Mouse (Mus musculus): ENCODE measurements around the gene Psmb11. TPM values are rescaled to one million over a fixed set of nuclear protein-coding genes. Genes with fewer than 3 reads are reported as not detected.

Psmb11 gene
- polyA plus RNA-seq, 1 experiment: not detected

DNA sequence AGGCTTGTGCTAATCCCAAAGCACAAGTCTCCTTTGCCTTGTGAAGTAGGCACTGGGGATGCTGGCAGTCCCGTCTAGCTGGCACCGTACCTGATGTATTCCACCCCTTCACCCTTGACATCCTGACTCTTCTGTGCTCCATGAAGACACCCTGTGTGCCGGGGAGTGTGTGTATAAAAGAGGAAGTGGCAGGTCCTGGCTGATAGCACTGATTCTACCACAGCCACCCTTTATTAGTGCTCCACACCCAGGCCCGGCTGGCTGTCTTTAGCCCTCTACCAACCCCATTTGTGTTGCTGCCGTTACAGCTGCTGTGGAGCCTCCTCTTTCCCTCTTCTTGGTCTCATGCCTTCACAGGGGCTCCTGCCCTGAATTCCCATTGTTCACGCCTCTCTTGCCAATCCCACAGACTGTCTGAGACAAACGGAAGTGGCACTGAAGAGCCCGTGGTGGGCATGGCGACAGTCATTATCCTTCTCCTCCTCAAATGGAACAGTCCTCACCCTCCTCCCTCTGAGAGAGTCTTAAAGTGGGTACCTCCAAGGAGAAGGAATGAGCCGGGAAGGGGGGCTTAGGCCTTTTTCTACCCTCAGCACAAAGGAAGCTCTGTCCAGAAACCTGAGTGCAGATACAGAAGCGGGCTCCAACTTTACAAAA lies 9.5 kb downstream of the Psmb11 start:
- H3K27ac ChIP-seq (ENCODE audit: insufficient read depth, low read depth, low read length): no peak overlapping the region
- no peak overlapping the region for H3K4me3 ChIP-seq (ENCODE audit: insufficient read depth, low read depth, low read length)
- TF ChIP-seq POLR2A (IDR thresholded peaks at IDR 0.05; ENCODE audit: low read depth, low read length): no peak
- no peak for TF ChIP-seq CTCF (conservative IDR thresholded peaks at IDR 0.05; ENCODE audit: insufficient read depth, insufficient read length, low read depth, low read length)
- 82% methylated on average over 11 of the region's 11 CpGs for WGBS
- no peaks in the 10 kb centered on the region for H3K36me3 ChIP-seq (ENCODE audit: control insufficient read depth, insufficient read depth, low read length)
- no peak for DNase-seq
- H3K4me1 ChIP-seq (ENCODE audit: control insufficient read depth, insufficient read depth, low read length): no peaks in the 10 kb centered on the region
- H3K27me3 ChIP-seq (replicated peaks; ENCODE audit: control insufficient read depth, insufficient read depth, low read length): no peaks in the 10 kb centered on the region

DNA sequence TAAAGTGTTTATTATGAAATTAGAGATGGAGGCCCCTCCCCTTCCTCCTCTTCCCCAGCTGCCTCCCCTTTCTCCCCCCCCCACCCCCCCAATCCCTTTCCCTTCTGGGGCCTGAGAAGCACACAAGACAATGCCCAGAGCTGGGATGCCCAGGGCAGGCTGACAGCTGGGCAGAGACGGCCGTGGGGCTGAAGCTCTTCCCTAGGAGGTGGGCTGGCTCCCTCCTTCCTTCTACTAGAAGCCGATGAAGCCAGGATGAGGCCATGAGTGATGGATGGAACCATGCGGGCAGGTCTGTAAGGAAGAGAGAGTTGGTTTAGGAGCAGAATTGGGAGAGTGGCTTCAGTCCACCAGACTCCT lies 10.0 kb downstream of the Psmb11 start:
- no peak overlapping the region for H3K4me3 ChIP-seq (ENCODE audit: insufficient read depth, low read depth, low read length)
- H3K27me3 ChIP-seq (replicated peaks; ENCODE audit: control insufficient read depth, insufficient read depth, low read length): no peaks in the 10 kb centered on the region
- no peak for DNase-seq
- 91% methylated on average over 4 of the region's 4 CpGs for WGBS
- H3K4me1 ChIP-seq (ENCODE audit: control insufficient read depth, insufficient read depth, low read length): no peaks in the 10 kb centered on the region
- no peak for TF ChIP-seq POLR2A (IDR thresholded peaks at IDR 0.05; ENCODE audit: low read depth, low read length)
- no peak for TF ChIP-seq CTCF (conservative IDR thresholded peaks at IDR 0.05; ENCODE audit: insufficient read depth, insufficient read length, low read depth, low read length)
- H3K27ac ChIP-seq (ENCODE audit: insufficient read depth, low read depth, low read length): no peak overlapping the region
- H3K36me3 ChIP-seq (ENCODE audit: control insufficient read depth, insufficient read depth, low read length): no peaks in the 10 kb centered on the region

DNA sequence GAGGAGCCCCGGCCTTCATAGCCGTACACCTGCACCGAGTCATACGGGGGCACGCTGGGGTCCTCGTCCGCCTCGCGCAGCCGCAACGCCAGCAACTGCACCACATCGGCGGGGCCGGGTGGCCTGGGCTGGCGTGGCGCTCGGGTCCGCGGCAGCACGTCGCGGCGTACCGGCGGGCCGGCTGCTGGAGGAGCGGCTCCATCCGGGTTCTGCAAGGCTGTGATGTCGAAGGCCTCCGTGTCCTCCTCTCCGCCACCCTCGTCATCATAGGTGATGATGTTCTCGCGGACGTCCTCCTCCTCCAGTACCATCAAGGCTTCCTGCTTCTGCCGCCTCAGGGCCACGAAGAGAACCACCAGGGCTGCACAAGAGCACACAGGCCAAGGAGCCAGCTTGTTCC lies 11.0 kb downstream of the Psmb11 start:
- H3K27me3 ChIP-seq (replicated peaks; ENCODE audit: control insufficient read depth, insufficient read depth, low read length): no peaks in the 10 kb centered on the region

DNA sequence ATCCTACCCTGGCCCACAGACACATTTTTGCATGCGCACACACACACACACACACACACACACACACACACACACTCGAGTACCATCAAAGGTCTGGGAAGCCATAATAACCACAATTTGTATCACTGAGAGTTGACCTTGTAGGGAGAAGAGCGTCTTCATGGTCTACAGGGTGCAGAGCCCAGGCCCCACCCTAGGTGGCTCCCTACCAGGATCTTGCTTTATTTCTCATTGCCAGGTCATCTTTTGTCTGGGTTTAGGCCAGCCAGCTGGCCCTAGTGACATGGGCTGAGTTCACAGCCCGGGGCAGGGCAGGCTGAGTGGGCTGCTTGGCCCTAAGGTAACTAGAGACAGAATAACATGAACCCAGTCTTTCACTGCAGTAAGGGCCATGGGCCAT lies 12.9 kb downstream of the Psmb11 start:
- H3K27ac ChIP-seq (ENCODE audit: insufficient read depth, low read depth, low read length): no peak overlapping the region
- DNase-seq: no peak
- H3K4me3 ChIP-seq (ENCODE audit: insufficient read depth, low read depth, low read length): no peak overlapping the region
- TF ChIP-seq POLR2A (IDR thresholded peaks at IDR 0.05; ENCODE audit: low read depth, low read length): no peak
- no peak; the same call in 1 of the 2 replicates for TF ChIP-seq CTCF (conservative IDR thresholded peaks at IDR 0.05; ENCODE audit: insufficient read depth, insufficient read length, low read depth, low read length)
- no peaks in the 10 kb centered on the region for H3K4me1 ChIP-seq (ENCODE audit: control insufficient read depth, insufficient read depth, low read length)
- no peaks in the 10 kb centered on the region for H3K36me3 ChIP-seq (ENCODE audit: control insufficient read depth, insufficient read depth, low read length)
- 61% methylated on average over 4 of the region's 4 CpGs for WGBS
- no peaks in the 10 kb centered on the region for H3K27me3 ChIP-seq (replicated peaks; ENCODE audit: control insufficient read depth, insufficient read depth, low read length)

More for the DNA sequence above, 11.0 kb downstream of the Psmb11 start:
- no peak for DNase-seq
- no peak for TF ChIP-seq CTCF (conservative IDR thresholded peaks at IDR 0.05; ENCODE audit: insufficient read depth, insufficient read length, low read depth, low read length)
- no peak for TF ChIP-seq POLR2A (IDR thresholded peaks at IDR 0.05; ENCODE audit: low read depth, low read length)
- H3K27ac ChIP-seq (ENCODE audit: insufficient read depth, low read depth, low read length): no peak overlapping the region
- no peaks in the 10 kb centered on the region for H3K4me1 ChIP-seq (ENCODE audit: control insufficient read depth, insufficient read depth, low read length)
- no peaks in the 10 kb centered on the region for H3K36me3 ChIP-seq (ENCODE audit: control insufficient read depth, insufficient read depth, low read length)
- 96% methylated on average over 37 of the region's 37 CpGs for WGBS
- H3K4me3 ChIP-seq (ENCODE audit: insufficient read depth, low read depth, low read length): no peak overlapping the region

GRCm38 (mm10) chr14:54636954-54637353 lies 15.7 kb downstream of the Psmb11 start:
- H3K36me3 ChIP-seq (ENCODE audit: control insufficient read depth, insufficient read depth, low read length): no peaks in the 10 kb centered on the region
- DNase-seq: peak; percentile 55
- no peak overlapping the region for H3K27ac ChIP-seq (ENCODE audit: insufficient read depth, low read depth, low read length)
- no peaks in the 10 kb centered on the region for H3K4me1 ChIP-seq (ENCODE audit: control insufficient read depth, insufficient read depth, low read length)
- H3K4me3 ChIP-seq (ENCODE audit: insufficient read depth, low read depth, low read length): no peak overlapping the region
- WGBS: 57% methylated on average over 8 of the region's 8 CpGs
- no peaks in the 10 kb centered on the region for H3K27me3 ChIP-seq (replicated peaks; ENCODE audit: control insufficient read depth, insufficient read depth, low read length)
- TF ChIP-seq CTCF (conservative IDR thresholded peaks at IDR 0.05; ENCODE audit: insufficient read depth, insufficient read length, low read depth, low read length) (peak; percentile 88), POLR2A (IDR thresholded peaks at IDR 0.05; ENCODE audit: low read depth, low read length) (no peak)

- no peaks in the 10 kb centered on the region for H3K36me3 ChIP-seq (ENCODE audit: control insufficient read depth, insufficient read depth, low read length)
Observed at GRCm38 (mm10) chr14:54638210-54638609, 17.0 kb downstream of the Psmb11 start.

DNA sequence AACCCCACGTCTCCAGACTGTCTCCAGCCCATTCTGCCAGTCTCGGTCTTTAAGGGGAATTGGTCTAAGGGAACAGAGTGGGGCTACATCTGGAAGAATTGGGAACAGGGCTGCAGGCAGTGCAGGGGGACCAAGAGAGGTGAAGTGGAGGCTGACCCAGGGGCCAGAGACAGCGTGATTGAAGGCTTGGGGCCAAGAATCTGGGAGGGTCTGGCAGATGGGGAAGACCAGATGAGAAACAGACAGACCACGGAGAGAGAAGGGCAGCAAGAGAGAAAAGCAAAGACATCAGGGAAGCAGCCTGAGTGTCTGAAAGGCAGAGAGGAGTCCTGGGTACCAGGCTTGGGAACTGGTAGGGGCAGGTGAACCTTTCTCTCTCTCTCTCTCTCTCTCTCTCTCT lies 18.9 kb downstream of the Psmb11 start:
- 70% methylated on average over 4 of the region's 4 CpGs for WGBS
- no peak overlapping the region for H3K4me3 ChIP-seq (ENCODE audit: insufficient read depth, low read depth, low read length)
- H3K36me3 ChIP-seq (ENCODE audit: control insufficient read depth, insufficient read depth, low read length): peaks cover 8% of the 10 kb centered on the region
- H3K27ac ChIP-seq (ENCODE audit: insufficient read depth, low read depth, low read length): no peak overlapping the region
- H3K4me1 ChIP-seq (ENCODE audit: control insufficient read depth, insufficient read depth, low read length): no peaks in the 10 kb centered on the region
- no peak for TF ChIP-seq CTCF (conservative IDR thresholded peaks at IDR 0.05; ENCODE audit: insufficient read depth, insufficient read length, low read depth, low read length)
- no peak for TF ChIP-seq POLR2A (IDR thresholded peaks at IDR 0.05; ENCODE audit: low read depth, low read length)
- DNase-seq: no peak
- H3K27me3 ChIP-seq (replicated peaks; ENCODE audit: control insufficient read depth, insufficient read depth, low read length): no peaks in the 10 kb centered on the region

More at GRCm38 (mm10) chr14:54638210-54638609, 17.0 kb downstream of the Psmb11 start:
- Histone ChIP-seq H3K4me3 (ENCODE audit: insufficient read depth, low read depth, low read length) (no peak overlapping the region), H3K27me3 (replicated peaks; ENCODE audit: control insufficient read depth, insufficient read depth, low read length) (no peaks in the 10 kb centered on the region), H3K4me1 (ENCODE audit: control insufficient read depth, insufficient read depth, low read length) (no peaks in the 10 kb centered on the region), H3K27ac (ENCODE audit: insufficient read depth, low read depth, low read length) (no peak overlapping the region)
- DNase-seq: no peak
- 66% methylated on average over 5 of the region's 5 CpGs for WGBS
- TF ChIP-seq CTCF (conservative IDR thresholded peaks at IDR 0.05; ENCODE audit: insufficient read depth, insufficient read length, low read depth, low read length) (no peak), POLR2A (IDR thresholded peaks at IDR 0.05; ENCODE audit: low read depth, low read length) (no peak)
